Mouse (Mus musculus) hindbrain, embryonic 15.5 days (tissue): ENCODE results near the gene Hist1h1d. TPM values are rescaled to one million over a fixed set of nuclear protein-coding genes. Genes with fewer than 3 reads are reported as not detected.

ENCODE experiments used
- ATAC-seq: fragments of 200-750 bp; cut with Nextera tagmentation; 2 replicates; pipeline ENCODE4 v1.8.0; 2017; ENCODE audit warnings: low read depth, moderate number of reproducible peaks, moderate TSS enrichment; ENCODE audit not compliant: low FRiP score
- H3K27ac ChIP-seq: fragments of 300-500 bp; sonication (generic); replicated peaks from 2 replicates; pipeline ENCODE4 v1.5.1; 2015; ENCODE audit warnings: mild to moderate bottlenecking, inconsistent platforms
- H3K27me3 ChIP-seq: fragments of 300-500 bp; sonication (generic); 2 replicates; pipeline ENCODE4 v1.6.1; 2015; ENCODE audit warnings: control low read depth, inconsistent platforms
- H3K36me3 ChIP-seq: fragments of 300-500 bp; sonication (generic); 2 replicates; pipeline ENCODE4 v1.6.1; 2015; ENCODE audit warnings: control low read depth, inconsistent platforms
- H3K4me1 ChIP-seq: fragments of 300-500 bp; sonication (generic); replicated peaks from 2 replicates; pipeline ENCODE4 v1.6.1; 2015; ENCODE audit warnings: control low read depth, inconsistent platforms
- H3K4me2 ChIP-seq: fragments of 300-500 bp; sonication (generic); 2 replicates; pipeline ENCODE4 v1.6.1; 2015; ENCODE audit warnings: moderate library complexity, mild to moderate bottlenecking, inconsistent platforms
- H3K4me3 ChIP-seq: fragments of 300-500 bp; sonication (generic); 2 replicates; pipeline ENCODE4 v1.5.1; 2015; ENCODE audit warnings: mild to moderate bottlenecking, inconsistent platforms
- H3K9ac ChIP-seq: fragments of 300-500 bp; sonication (generic); 2 replicates; pipeline ENCODE4 v1.6.1; 2015; ENCODE audit warnings: inconsistent platforms
- H3K9me3 ChIP-seq: fragments of 300-500 bp; sonication (generic); 2 replicates; pipeline ENCODE4 v1.6.1; 2016; ENCODE audit warnings: control low read depth, inconsistent platforms
- WGBS: fragments of 180-500 bp; shearing (Covaris S2); methylation state at CpG from one replicate; pipeline ENCODE4 v1.1.7; 2015; 5-methylcytosine and 5-hydroxymethylcytosine counted together
- polyA plus RNA-seq: library from polyadenylated mRNA; unstranded; fragments of >200 nt; fragmentation: Nextera tagmentation; extraction: Ambion mirVana; gene quantifications from 2 replicates; pipeline ENCODE4 v1.2.1, GENCODE M21; 2015

The Hist1h1d gene
- polyA plus RNA-seq, 1 experiment from 2014 or later, result 0.10 TPM

- ATAC-seq, result no peak
- no peaks in the 10 kb centered on the region for H3K4me1 ChIP-seq
- WGBS, result 85% methylated on average over 7 of the region's 7 CpGs
- no peaks in the 10 kb centered on the region for H3K27me3 ChIP-seq
- H3K4me2 ChIP-seq, result no peak overlapping the region
- no peak overlapping the region for H3K27ac ChIP-seq
- H3K9ac ChIP-seq, result no peak overlapping the region
- no peaks in the 10 kb centered on the region for H3K9me3 ChIP-seq
- no peak overlapping the region for H3K4me3 ChIP-seq
- no peaks in the 10 kb centered on the region for H3K36me3 ChIP-seq
Observed at GRCm38 (mm10) chr13:23592614-23593013, 39.6 kb downstream of the Hist1h1d start.

- 85% methylated on average over 5 of the region's 5 CpGs for WGBS
- Histone ChIP-seq H3K27ac (no peak overlapping the region), H3K4me2 (no peak overlapping the region), H3K9me3 (no peaks in the 10 kb centered on the region), H3K27me3 (no peaks in the 10 kb centered on the region), H3K9ac (no peak overlapping the region), H3K36me3 (no peaks in the 10 kb centered on the region), H3K4me3 (no peak overlapping the region), H3K4me1 (no peaks in the 10 kb centered on the region)
- no peak for ATAC-seq
Observed at GRCm38 (mm10) chr13:23593051-23593770, 40.1 kb downstream of the Hist1h1d start.

GRCm38 (mm10) chr13:23595185-23595584, 42.1 kb downstream of the Hist1h1d start:
- Histone ChIP-seq H3K9ac (no peak overlapping the region), H3K4me2 (no peak overlapping the region), H3K9me3 (no peaks in the 10 kb centered on the region), H3K27ac (no peak overlapping the region), H3K4me1 (no peaks in the 10 kb centered on the region), H3K36me3 (no peaks in the 10 kb centered on the region), H3K27me3 (no peaks in the 10 kb centered on the region), H3K4me3 (no peak overlapping the region)
- no peak for ATAC-seq
- 85% methylated on average over 2 of the region's 2 CpGs for WGBS

GRCm38 (mm10) chr13:23595622-23596372, 42.7 kb downstream of the Hist1h1d start:
- Histone ChIP-seq H3K4me3 (no peak overlapping the region), H3K27ac (no peak overlapping the region), H3K9me3 (no peaks in the 10 kb centered on the region), H3K4me2 (no peak overlapping the region), H3K27me3 (no peaks in the 10 kb centered on the region), H3K36me3 (no peaks in the 10 kb centered on the region), H3K4me1 (no peaks in the 10 kb centered on the region), H3K9ac (no peak overlapping the region)
- WGBS, result 86% methylated on average over 7 of the region's 7 CpGs
- ATAC-seq, result no peak

- Histone ChIP-seq H3K9me3 (no peaks in the 10 kb centered on the region), H3K27ac (no peak overlapping the region), H3K36me3 (no peaks in the 10 kb centered on the region), H3K4me3 (no peak overlapping the region), H3K4me1 (no peaks in the 10 kb centered on the region), H3K4me2 (no peak overlapping the region), H3K27me3 (no peaks in the 10 kb centered on the region), H3K9ac (no peak overlapping the region)
- no peak for ATAC-seq
- 8% methylated on average over 9 of the region's 9 CpGs for whole genome bisulfite sequencing
Observed at GRCm38 (mm10) chr13:23597957-23598356, 44.9 kb downstream of the Hist1h1d start.

- whole genome bisulfite sequencing, result 83% methylated on average over 7 of the region's 7 CpGs
- Histone ChIP-seq H3K9me3 (no peaks in the 10 kb centered on the region), H3K9ac (no peak overlapping the region), H3K36me3 (no peaks in the 10 kb centered on the region), H3K27me3 (no peaks in the 10 kb centered on the region), H3K27ac (no peak overlapping the region), H3K4me2 (no peak overlapping the region), H3K4me1 (no peaks in the 10 kb centered on the region), H3K4me3 (no peak overlapping the region)
- no peak for ATAC-seq
Observed at GRCm38 (mm10) chr13:23603182-23603699, 50.2 kb downstream of the Hist1h1d start.

- Histone ChIP-seq H3K27me3 (no peaks in the 10 kb centered on the region), H3K4me3 (no peak overlapping the region), H3K4me1 (no peaks in the 10 kb centered on the region), H3K36me3 (no peaks in the 10 kb centered on the region), H3K9ac (no peak overlapping the region), H3K27ac (no peak overlapping the region), H3K9me3 (no peaks in the 10 kb centered on the region), H3K4me2 (no peak overlapping the region)
- 92% methylated on average over 3 of the region's 3 CpGs for WGBS
- ATAC-seq, result no peak
Observed at GRCm38 (mm10) chr13:23604452-23604851, 51.4 kb downstream of the Hist1h1d start.

GRCm38 (mm10) chr13:23605052-23605451, 52.0 kb downstream of the Hist1h1d start:
- no peak for ATAC-seq
- H3K27ac ChIP-seq, result no peak overlapping the region
- H3K27me3 ChIP-seq, result no peaks in the 10 kb centered on the region
- no peaks in the 10 kb centered on the region for H3K36me3 ChIP-seq
- H3K4me3 ChIP-seq, result no peak overlapping the region
- H3K4me1 ChIP-seq, result no peaks in the 10 kb centered on the region
- H3K9me3 ChIP-seq, result no peaks in the 10 kb centered on the region
- 89% methylated on average over 3 of the region's 3 CpGs for WGBS
- H3K9ac ChIP-seq, result no peak overlapping the region
- no peak overlapping the region for H3K4me2 ChIP-seq

- 87% methylated on average over 4 of the region's 4 CpGs for WGBS
- H3K4me2 ChIP-seq, result no peak overlapping the region
- ATAC-seq, result no peak
- no peaks in the 10 kb centered on the region for H3K4me1 ChIP-seq
- H3K9me3 ChIP-seq, result no peaks in the 10 kb centered on the region
- no peak overlapping the region for H3K9ac ChIP-seq
- H3K4me3 ChIP-seq, result no peak overlapping the region
- no peaks in the 10 kb centered on the region for H3K36me3 ChIP-seq
- H3K27me3 ChIP-seq, result no peaks in the 10 kb centered on the region
- no peak overlapping the region for H3K27ac ChIP-seq
Observed at GRCm38 (mm10) chr13:23609209-23609608, 56.1 kb downstream of the Hist1h1d start.

- no peak overlapping the region for H3K4me2 ChIP-seq
- H3K27ac ChIP-seq, result no peak overlapping the region
Observed at GRCm38 (mm10) chr13:23609844-23610243, 56.8 kb downstream of the Hist1h1d start.

More at GRCm38 (mm10) chr13:23609844-23610243, 56.8 kb downstream of the Hist1h1d start:
- H3K4me3 ChIP-seq, result no peak overlapping the region
- H3K4me1 ChIP-seq, result no peaks in the 10 kb centered on the region
- H3K36me3 ChIP-seq, result no peaks in the 10 kb centered on the region
- no peak overlapping the region for H3K9ac ChIP-seq
- ATAC-seq, result no peak
- no peaks in the 10 kb centered on the region for H3K9me3 ChIP-seq
- H3K27me3 ChIP-seq, result no peaks in the 10 kb centered on the region
